Mouse (Mus musculus) retina, postnatal 7 days (tissue): Measurements from ENCODE around the gene Madd.
"Not testable (repeated sequence)": the region's sequence is repeated elsewhere in the genome, so short reads cannot be mapped to it uniquely, and the experiment has no call there.

Experiments
- DNase-seq: peaks from one replicate; pipeline ENCODE4 v3.0.0-alpha.2; 2012; ENCODE audit warnings: low read depth, low spot score

Gene Madd

GRCm38 (mm10) chr2:91125101-91125500 lies 58.5 kb downstream of the Madd start:
- no peak for DNase-seq

GRCm38 (mm10) chr2:91123521-91123920 lies 60.1 kb downstream of the Madd start:
- no peak for DNase-seq

- DNase-seq = no peak
Measured at GRCm38 (mm10) chr2:91121497-91121896, 62.1 kb downstream of the Madd start.

- no peak for DNase-seq
Measured at GRCm38 (mm10) chr2:91121011-91121410, 62.6 kb downstream of the Madd start.

- no peak for DNase-seq
Measured at GRCm38 (mm10) chr2:91120261-91120671, 63.4 kb downstream of the Madd start.

GRCm38 (mm10) chr2:91119551-91119950 lies 64.1 kb downstream of the Madd start:
- no peak for DNase-seq

GRCm38 (mm10) chr2:91119061-91119460 lies 64.6 kb downstream of the Madd start:
- no peak for DNase-seq

GRCm38 (mm10) chr2:91118647-91119046 lies 65.0 kb downstream of the Madd start:
- DNase-seq = no peak

GRCm38 (mm10) chr2:91117585-91118275 lies 65.9 kb downstream of the Madd start, which contains the start of gene Mybpc3:
Gene Mybpc3, plus strand, starts transcription at chr2:91118144.
- no peak for DNase-seq

- no peak for DNase-seq
Measured at GRCm38 (mm10) chr2:91116842-91117241, 66.8 kb downstream of the Madd start.

GRCm38 (mm10) chr2:91115578-91115970 lies 68.1 kb downstream of the Madd start:
- no peak for DNase-seq

- peak; percentile 86 for DNase-seq
Measured at GRCm38 (mm10) chr2:91114781-91115577, 68.7 kb downstream of the Madd start.

- no peak for DNase-seq
Measured at GRCm38 (mm10) chr2:91113852-91114251, 69.8 kb downstream of the Madd start.

GRCm38 (mm10) chr2:91113334-91113733 lies 70.3 kb downstream of the Madd start:
- no peak for DNase-seq

GRCm38 (mm10) chr2:91112491-91112890 lies 71.1 kb downstream of the Madd start:
- DNase-seq = no peak

GRCm38 (mm10) chr2:91111832-91112231 lies 71.8 kb downstream of the Madd start:
- DNase-seq = not testable (repeated sequence)

GRCm38 (mm10) chr2:91110429-91110828 lies 73.2 kb downstream of the Madd start:
- no peak for DNase-seq

GRCm38 (mm10) chr2:91109807-91110385 lies 73.7 kb downstream of the Madd start:
- no peak for DNase-seq

GRCm38 (mm10) chr2:91109241-91109640 lies 74.4 kb downstream of the Madd start:
- DNase-seq = no peak

GRCm38 (mm10) chr2:91108156-91108555 lies 75.5 kb downstream of the Madd start:
- no peak for DNase-seq

GRCm38 (mm10) chr2:91101124-91101740 lies 82.4 kb downstream of the Madd start:
- peak; percentile 84 for DNase-seq

- DNase-seq = no peak
Measured at GRCm38 (mm10) chr2:91098156-91098555, 85.5 kb downstream of the Madd start.
